Mouse (Mus musculus): ENCODE measurements around the gene Pard3b. TPM values are rescaled to one million over a fixed set of nuclear protein-coding genes. Genes with fewer than 3 reads are reported as not detected.

Gene Pard3b
- polyA plus RNA-seq, 1 experiment: not detected

DNA sequence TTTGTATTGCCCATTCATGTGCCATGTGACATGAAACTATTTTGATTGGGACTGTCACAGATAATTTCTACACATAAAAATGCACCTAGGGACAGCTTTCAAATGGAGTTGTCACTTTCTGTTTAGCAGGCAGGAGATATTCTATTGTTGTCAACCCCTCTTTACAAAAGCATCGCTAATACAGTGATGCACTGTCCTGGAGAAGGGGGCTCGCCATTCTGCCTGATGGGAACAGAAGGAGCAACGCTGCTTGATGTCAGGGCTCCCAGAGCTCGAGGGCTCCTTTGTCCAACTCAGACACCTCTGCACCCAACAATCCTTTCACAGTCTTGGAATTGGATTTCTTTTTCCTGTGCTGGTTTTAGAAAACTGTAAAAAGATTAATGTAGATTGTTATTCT, 871.9 kb downstream of the Pard3b start:
- H3K27ac ChIP-seq (ENCODE audit: insufficient read depth, low read depth, low read length): no peak overlapping the region
- 91% methylated on average over 4 of the region's 4 CpGs for WGBS
- H3K4me1 ChIP-seq (ENCODE audit: control insufficient read depth, insufficient read depth, low read length): no peaks in the 10 kb centered on the region
- H3K4me3 ChIP-seq (ENCODE audit: insufficient read depth, low read depth, low read length): no peak overlapping the region
- TF ChIP-seq POLR2A (IDR thresholded peaks at IDR 0.05; ENCODE audit: insufficient read depth, low read depth, low read length) (no peak), CTCF (IDR thresholded peaks at IDR 0.05; ENCODE audit: insufficient read depth, low read depth, low read length) (no peak)

- TF ChIP-seq POLR2A (IDR thresholded peaks at IDR 0.05; ENCODE audit: insufficient read depth, low read depth, low read length) (no peak), CTCF (IDR thresholded peaks at IDR 0.05; ENCODE audit: insufficient read depth, low read depth, low read length) (no peak)
- 78% methylated on average over 3 of the region's 3 CpGs for WGBS
Observed at GRCm38 (mm10) chr1:62511681-62512080, 873.1 kb downstream of the Pard3b start.

GRCm38 (mm10) chr1:62518621-62519213, 880.1 kb downstream of the Pard3b start:
- TF ChIP-seq CTCF (IDR thresholded peaks at IDR 0.05; ENCODE audit: insufficient read depth, low read depth, low read length) (no peak), POLR2A (IDR thresholded peaks at IDR 0.05; ENCODE audit: insufficient read depth, low read depth, low read length) (no peak)
- WGBS: 69% methylated on average over 2 of the region's 2 CpGs
- Histone ChIP-seq H3K4me1 (ENCODE audit: control insufficient read depth, insufficient read depth, low read length) (no peaks in the 10 kb centered on the region), H3K27ac (ENCODE audit: insufficient read depth, low read depth, low read length) (no peak overlapping the region), H3K4me3 (ENCODE audit: insufficient read depth, low read depth, low read length) (no peak overlapping the region)

More at GRCm38 (mm10) chr1:62511681-62512080, 873.1 kb downstream of the Pard3b start:
- no peak overlapping the region for H3K27ac ChIP-seq (ENCODE audit: insufficient read depth, low read depth, low read length)
- no peaks in the 10 kb centered on the region for H3K4me1 ChIP-seq (ENCODE audit: control insufficient read depth, insufficient read depth, low read length)
- H3K4me3 ChIP-seq (ENCODE audit: insufficient read depth, low read depth, low read length): no peak overlapping the region

DNA sequence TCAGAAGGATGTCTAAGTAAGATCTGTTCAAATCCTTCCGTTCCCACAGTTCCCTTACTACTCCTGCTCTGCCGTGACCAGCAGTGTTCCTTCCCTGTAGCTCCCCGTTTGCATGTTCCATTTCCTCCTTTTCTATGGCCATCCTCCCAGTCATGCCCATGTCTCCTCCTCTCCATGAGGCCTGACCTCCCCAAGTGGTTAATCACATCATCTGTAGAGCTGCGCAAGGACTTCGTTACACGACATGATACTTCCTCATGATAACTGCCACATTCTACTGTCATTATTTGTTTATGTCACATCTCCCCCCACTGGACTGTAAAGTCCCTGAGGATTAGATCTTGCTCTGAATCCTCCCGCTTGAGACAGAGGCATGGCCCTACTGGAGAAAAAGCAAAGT, 882.7 kb downstream of the Pard3b start:
- Histone ChIP-seq H3K27ac (ENCODE audit: insufficient read depth, low read depth, low read length) (no peak overlapping the region), H3K4me3 (ENCODE audit: insufficient read depth, low read depth, low read length) (no peak overlapping the region), H3K4me1 (ENCODE audit: control insufficient read depth, insufficient read depth, low read length) (no peaks in the 10 kb centered on the region)
- no peak for TF ChIP-seq CTCF (IDR thresholded peaks at IDR 0.05; ENCODE audit: insufficient read depth, low read depth, low read length)
- WGBS: 93% methylated on average over 7 of the region's 7 CpGs

DNA sequence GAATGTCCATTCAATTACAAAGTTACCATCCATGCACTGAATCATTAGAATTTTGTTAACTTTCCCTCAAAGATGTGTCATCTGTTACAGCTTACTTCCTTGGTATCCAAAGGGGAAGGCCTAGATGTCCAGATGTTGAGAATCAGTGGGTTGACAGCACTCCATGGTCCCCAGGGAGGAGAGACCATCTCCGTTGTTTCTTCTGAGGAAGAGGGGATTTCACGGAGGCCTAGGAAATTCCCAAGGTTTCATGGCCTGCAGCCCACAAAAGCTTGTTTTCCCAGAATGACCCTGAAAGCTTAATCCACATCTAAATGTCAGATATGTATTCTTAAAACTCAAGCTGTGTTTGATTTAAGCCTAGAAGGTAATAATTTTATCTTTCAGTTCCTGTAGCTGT, 884.1 kb downstream of the Pard3b start:
- H3K4me1 ChIP-seq (ENCODE audit: control insufficient read depth, insufficient read depth, low read length): no peaks in the 10 kb centered on the region
- H3K27ac ChIP-seq (ENCODE audit: insufficient read depth, low read depth, low read length): no peak overlapping the region
- WGBS: 88% methylated on average over 2 of the region's 2 CpGs
- TF ChIP-seq CTCF (IDR thresholded peaks at IDR 0.05; ENCODE audit: insufficient read depth, low read depth, low read length) (no peak), POLR2A (IDR thresholded peaks at IDR 0.05; ENCODE audit: insufficient read depth, low read depth, low read length) (no peak)
- H3K4me3 ChIP-seq (ENCODE audit: insufficient read depth, low read depth, low read length): no peak overlapping the region

GRCm38 (mm10) chr1:62527788-62528187, 889.2 kb downstream of the Pard3b start:
- 89% methylated on average over 7 of the region's 7 CpGs for WGBS

GRCm38 (mm10) chr1:62529941-62530340, 891.3 kb downstream of the Pard3b start:
- no peak overlapping the region for H3K27ac ChIP-seq (ENCODE audit: insufficient read depth, low read depth, low read length)
- TF ChIP-seq POLR2A (IDR thresholded peaks at IDR 0.05; ENCODE audit: insufficient read depth, low read depth, low read length): no peak
- TF ChIP-seq CTCF (IDR thresholded peaks at IDR 0.05; ENCODE audit: insufficient read depth, low read depth, low read length): no peak
- 80% methylated on average over 8 of the region's 8 CpGs for WGBS
- H3K4me1 ChIP-seq (ENCODE audit: control insufficient read depth, insufficient read depth, low read length): no peaks in the 10 kb centered on the region
- H3K4me3 ChIP-seq (ENCODE audit: insufficient read depth, low read depth, low read length): no peak overlapping the region

More at GRCm38 (mm10) chr1:62527788-62528187, 889.2 kb downstream of the Pard3b start:
- no peaks in the 10 kb centered on the region for H3K4me1 ChIP-seq (ENCODE audit: control insufficient read depth, insufficient read depth, low read length)
- TF ChIP-seq POLR2A (IDR thresholded peaks at IDR 0.05; ENCODE audit: insufficient read depth, low read depth, low read length) (no peak), CTCF (IDR thresholded peaks at IDR 0.05; ENCODE audit: insufficient read depth, low read depth, low read length) (no peak)
- H3K27ac ChIP-seq (ENCODE audit: insufficient read depth, low read depth, low read length): no peak overlapping the region
- H3K4me3 ChIP-seq (ENCODE audit: insufficient read depth, low read depth, low read length): no peak overlapping the region

GRCm38 (mm10) chr1:62532426-62533126, 894.0 kb downstream of the Pard3b start:
- WGBS: 91% methylated on average over 10 of the region's 10 CpGs

DNA sequence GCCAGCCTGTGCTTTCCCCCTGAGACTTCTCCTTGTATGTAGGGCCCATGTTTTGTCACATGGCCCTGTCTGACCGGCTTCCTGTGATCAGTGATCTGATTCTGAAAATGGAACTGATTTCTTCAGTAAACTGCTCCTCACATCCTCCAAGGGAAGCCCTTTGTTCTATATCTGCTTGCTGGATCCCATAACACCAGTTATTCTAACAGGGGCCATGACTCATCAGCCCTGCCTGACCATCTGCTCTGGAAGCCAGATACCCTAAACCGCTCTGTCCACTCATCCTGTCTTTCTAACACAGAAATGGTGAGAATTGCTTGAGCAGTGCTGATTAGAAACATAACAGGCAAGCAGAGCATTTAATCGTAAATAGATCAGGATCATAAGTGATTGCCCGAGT, 910.3 kb downstream of the Pard3b start:
- H3K4me3 ChIP-seq (ENCODE audit: insufficient read depth, low read depth, low read length): no peak overlapping the region
- 93% methylated on average over 4 of the region's 4 CpGs for WGBS
- TF ChIP-seq CTCF (IDR thresholded peaks at IDR 0.05; ENCODE audit: insufficient read depth, low read depth, low read length) (no peak), POLR2A (IDR thresholded peaks at IDR 0.05; ENCODE audit: insufficient read depth, low read depth, low read length) (no peak)

More at GRCm38 (mm10) chr1:62532426-62533126, 894.0 kb downstream of the Pard3b start:
- TF ChIP-seq POLR2A (IDR thresholded peaks at IDR 0.05; ENCODE audit: insufficient read depth, low read depth, low read length) (no peak), CTCF (IDR thresholded peaks at IDR 0.05; ENCODE audit: insufficient read depth, low read depth, low read length) (no peak)
- H3K27ac ChIP-seq (ENCODE audit: insufficient read depth, low read depth, low read length): no peak overlapping the region
- no peaks in the 10 kb centered on the region for H3K4me1 ChIP-seq (ENCODE audit: control insufficient read depth, insufficient read depth, low read length)
- no peak overlapping the region for H3K4me3 ChIP-seq (ENCODE audit: insufficient read depth, low read depth, low read length)

More for the DNA sequence above, 910.3 kb downstream of the Pard3b start:
- Histone ChIP-seq H3K4me1 (ENCODE audit: control insufficient read depth, insufficient read depth, low read length) (0 out of 2 replicates have a peak, but pooled peaks cover 2% of the 10 kb centered on the region), H3K27ac (ENCODE audit: insufficient read depth, low read depth, low read length) (no peak overlapping the region)
